Mouse (Mus musculus): ENCODE measurements at regions not wholly inside any gene's neighbourhood (a gene's known extent, or its start where the extent isn't known, plus 50 kb on each side); places are given as distances from the start of the nearest gene placed in this dataset.
A peak's percentile ranks its signal among the peaks of the same experiment; 100 is the strongest.
"Not testable (repeated sequence)": the region's sequence is repeated elsewhere in the genome, so short reads cannot be mapped to it uniquely, and the experiment has no call there.

GRCm38 (mm10) chr13:82039623-82040022 is 256.7 kb downstream of the Cetn3 start:
- no peak for DNase-seq
- intact Hi-C loops (cut with DNase I): no loop called here

- intact Hi-C loops (cut with DNase I): no loop called here
- DNase-seq: peak in 1 of 2 experiments; percentile 14
Measured at GRCm38 (mm10) chr13:82058131-82058731, 275.4 kb downstream of the Cetn3 start.

- intact Hi-C loops (cut with DNase I): no loop called here
- peak in 1 of 2 experiments; percentile 6 for DNase-seq
Measured at GRCm38 (mm10) chr13:82058872-82059271, 276.0 kb downstream of the Cetn3 start.

- DNase-seq: peak; percentile 22 to 46
- intact Hi-C loops (cut with DNase I): no loop called here
Measured at GRCm38 (mm10) chr13:82059498-82059897, 276.6 kb downstream of the Cetn3 start.

GRCm38 (mm10) chr13:82063880-82064279 is 281.0 kb downstream of the Cetn3 start:
- DNase-seq; intact Hi-C loops (cut with DNase I): not testable (repeated sequence)

GRCm38 (mm10) chr13:82066174-82066573 is 283.3 kb downstream of the Cetn3 start:
- intact Hi-C loops (cut with DNase I): no loop called here
- DNase-seq: no peak

GRCm38 (mm10) chr13:82066674-82067270 is 283.9 kb downstream of the Cetn3 start:
- no peak for DNase-seq
- intact Hi-C loops (cut with DNase I): no loop called here

- intact Hi-C loops (cut with DNase I): no loop called here
- no peak for DNase-seq
Measured at GRCm38 (mm10) chr13:82072449-82072848, 289.6 kb downstream of the Cetn3 start.

- intact Hi-C loops (cut with DNase I): no loop called here
- DNase-seq: no peak
Measured at GRCm38 (mm10) chr13:82073343-82073742, 290.5 kb downstream of the Cetn3 start.

- no peak for DNase-seq
- intact Hi-C loops (cut with DNase I): no loop called here
Measured at GRCm38 (mm10) chr13:82081375-82081774, 298.5 kb downstream of the Cetn3 start.

- intact Hi-C loops (cut with DNase I): no loop called here
- no peak for DNase-seq
Measured at GRCm38 (mm10) chr13:82087635-82088034, 304.8 kb downstream of the Cetn3 start.

- intact Hi-C loops (cut with DNase I): no loop called here
- peak in 1 of 2 experiments; percentile 7 for DNase-seq
Measured at GRCm38 (mm10) chr13:82092186-82092585, 309.3 kb downstream of the Cetn3 start.

GRCm38 (mm10) chr13:82106032-82106431 is 323.2 kb downstream of the Cetn3 start:
- intact Hi-C loops (cut with DNase I): no loop called here
- no peak for DNase-seq

GRCm38 (mm10) chr13:82129777-82130735 is 347.2 kb downstream of the Cetn3 start:
- no peak for DNase-seq
- intact Hi-C loops (cut with DNase I): no loop called here
